Mouse (Mus musculus) neural tube, embryonic 10.5 days (tissue): ENCODE data around the gene Ccm2l.

Source experiments
- DNase-seq: peaks from one replicate; pipeline ENCODE4 v3.0.0-alpha.2; 2017; ENCODE audit warnings: low spot score; ENCODE audit errors: extremely low spot score

Gene Ccm2l

DNA sequence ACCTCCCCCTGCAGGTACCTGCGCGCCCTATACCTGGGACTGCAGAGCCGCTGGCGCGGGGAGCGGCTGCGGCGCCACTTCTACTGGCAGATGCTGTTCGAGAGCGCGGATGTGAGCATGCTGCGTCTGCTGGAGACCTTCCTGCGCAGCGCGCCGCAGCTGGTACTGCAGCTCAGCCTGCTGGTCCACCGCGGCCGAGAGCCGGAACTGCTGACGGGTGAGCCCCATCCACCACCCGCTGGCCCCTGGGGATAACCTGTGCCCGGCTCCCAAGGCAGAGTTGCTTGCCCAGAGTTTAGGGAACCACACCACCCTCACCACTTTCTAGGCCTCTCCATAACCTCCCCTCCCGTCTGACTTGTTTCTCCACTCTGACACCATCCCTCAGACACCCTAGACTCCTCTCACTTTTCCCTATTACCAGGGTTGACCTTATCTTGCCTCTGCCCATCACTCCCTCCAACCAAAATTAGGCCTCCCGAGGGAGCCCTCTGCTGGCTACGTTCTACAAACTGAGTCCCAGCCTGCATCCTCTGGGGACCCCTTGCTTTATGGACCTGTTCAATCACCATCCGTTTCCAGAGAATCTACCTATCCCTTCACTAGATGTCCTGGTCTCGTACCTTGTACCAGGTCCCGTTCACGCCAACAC lies 12.9 kb upstream of the Ccm2l start:
- DNase-seq = no peak

DNA sequence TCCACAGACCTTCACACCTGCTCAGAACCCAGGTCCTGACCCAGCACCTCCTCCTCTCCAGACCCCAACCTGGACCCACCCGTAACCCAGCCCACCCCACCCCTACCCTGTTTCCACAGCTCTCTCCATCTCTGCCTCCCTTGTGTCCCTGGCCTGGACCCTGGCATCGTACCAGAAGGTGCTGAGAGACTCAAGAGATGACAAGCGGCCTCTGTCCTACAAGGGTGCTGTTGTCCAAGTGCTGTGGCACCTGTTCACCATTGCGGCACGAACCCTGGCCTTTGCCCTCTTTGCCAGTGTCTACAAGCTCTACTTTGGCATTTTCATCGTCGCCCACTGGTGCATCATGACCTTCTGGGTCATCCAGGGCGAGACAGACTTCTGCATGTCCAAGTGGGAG lies 11.9 kb upstream of the Ccm2l start:
- no peak for DNase-seq

- DNase-seq = no peak
Observed at GRCm38 (mm10) chr2:153055270-153055920, 10.4 kb upstream of the Ccm2l start.

DNA sequence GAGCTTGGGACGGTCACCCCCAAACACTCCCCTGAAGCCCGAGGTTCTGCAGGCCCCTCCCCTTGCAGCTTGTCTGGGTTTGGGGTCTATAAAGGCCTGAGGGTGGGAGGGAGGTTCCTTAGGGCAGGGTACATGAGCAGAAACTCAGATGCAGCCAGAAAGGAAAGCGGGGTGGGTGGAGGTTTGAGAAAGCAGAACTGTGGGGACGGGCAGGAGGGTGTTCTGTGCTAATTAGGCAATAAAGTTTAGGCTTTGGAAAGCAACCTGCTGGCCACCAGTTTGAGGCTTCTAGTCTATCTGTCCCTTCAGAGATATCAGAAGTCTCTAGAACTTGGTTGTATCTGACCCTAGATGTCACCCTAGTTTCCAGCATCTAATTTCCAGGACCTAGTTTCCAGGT lies 7.4 kb upstream of the Ccm2l start:
- DNase-seq = no peak

DNA sequence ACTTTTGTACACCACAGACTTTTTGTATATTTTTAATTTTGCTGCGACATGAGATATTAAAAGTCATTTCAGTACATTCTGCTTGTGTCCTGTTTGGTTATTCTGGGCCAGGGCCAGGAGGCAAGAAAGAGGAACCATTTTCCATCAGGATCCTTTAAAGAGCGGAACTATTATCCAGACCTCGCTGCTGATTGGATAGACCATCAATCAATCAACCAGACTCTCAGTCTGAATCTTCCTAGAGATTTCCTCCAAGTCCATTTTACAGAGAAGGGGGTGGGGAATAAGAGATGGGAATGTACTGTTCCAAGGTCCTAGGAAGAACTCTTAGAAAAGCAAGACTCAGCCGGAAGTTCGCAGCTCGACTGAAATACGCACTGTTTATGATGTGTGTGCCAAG lies 5.5 kb upstream of the Ccm2l start:
- no peak for DNase-seq

GRCm38 (mm10) chr2:153063394-153063793 lies 2.4 kb upstream of the Ccm2l start:
- DNase-seq = no peak

DNA sequence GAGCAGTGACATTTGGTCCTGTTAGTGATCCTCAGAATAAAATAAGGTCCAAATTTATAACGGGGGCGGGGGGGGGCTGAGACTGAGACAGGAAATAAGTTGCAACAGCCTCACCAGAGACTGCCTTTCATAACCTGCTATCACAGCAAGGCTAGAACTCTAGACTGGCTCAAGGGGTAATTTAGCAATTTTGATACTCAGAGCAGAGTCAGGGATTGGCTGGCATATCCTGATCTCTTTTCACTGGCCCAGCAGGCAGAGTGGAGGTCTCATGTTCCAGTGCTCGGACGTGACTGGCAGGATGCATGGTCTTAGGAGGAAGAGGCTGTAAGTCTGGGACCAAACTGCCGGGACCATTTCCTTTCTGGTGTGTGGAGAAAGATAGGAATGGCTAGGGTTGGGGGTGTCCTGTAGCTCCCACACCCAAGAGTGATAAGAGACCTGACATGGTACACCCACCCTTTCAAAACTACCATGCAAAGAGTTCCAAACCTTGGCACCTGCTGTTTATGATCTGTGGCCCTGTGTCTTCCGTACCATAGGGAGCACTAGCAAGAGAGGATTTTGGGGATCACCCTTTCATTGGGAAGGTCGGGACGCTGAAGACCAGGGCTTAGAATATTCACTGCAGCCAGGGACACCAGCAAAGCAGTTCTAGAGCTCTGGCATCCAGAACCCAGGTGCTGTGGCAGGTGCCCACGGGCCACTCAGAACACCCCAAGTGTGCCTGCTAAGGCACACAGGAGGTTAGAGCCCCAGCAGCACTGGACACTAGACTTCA lies 1.4 kb upstream of the Ccm2l start:
- no peak for DNase-seq

DNA sequence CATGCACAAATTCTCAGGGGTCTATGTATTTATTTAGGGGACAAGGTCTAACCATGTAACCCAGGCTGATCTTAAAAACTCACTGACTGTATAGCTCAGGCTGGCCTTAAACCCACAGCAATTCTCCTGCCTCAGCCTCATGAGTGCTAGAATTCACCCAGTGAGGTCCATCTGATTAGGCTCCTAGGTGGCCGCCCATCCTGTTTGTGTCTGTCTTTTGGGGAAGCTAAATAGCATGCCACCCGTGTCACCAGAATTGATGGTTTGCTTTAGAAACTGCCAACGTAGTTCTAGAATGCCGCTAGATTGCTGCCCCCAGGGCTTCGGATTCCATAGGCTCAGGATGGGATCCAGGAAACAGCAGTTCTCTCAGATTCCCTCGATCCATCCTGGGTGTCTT lies 1.2 kb downstream of the Ccm2l start:
- DNase-seq = no peak

GRCm38 (mm10) chr2:153070762-153071490 lies 5.2 kb downstream of the Ccm2l start:
- DNase-seq = peak; percentile 37

- peak; percentile 40 for DNase-seq
Observed at GRCm38 (mm10) chr2:153071491-153072184, 5.9 kb downstream of the Ccm2l start.

DNA sequence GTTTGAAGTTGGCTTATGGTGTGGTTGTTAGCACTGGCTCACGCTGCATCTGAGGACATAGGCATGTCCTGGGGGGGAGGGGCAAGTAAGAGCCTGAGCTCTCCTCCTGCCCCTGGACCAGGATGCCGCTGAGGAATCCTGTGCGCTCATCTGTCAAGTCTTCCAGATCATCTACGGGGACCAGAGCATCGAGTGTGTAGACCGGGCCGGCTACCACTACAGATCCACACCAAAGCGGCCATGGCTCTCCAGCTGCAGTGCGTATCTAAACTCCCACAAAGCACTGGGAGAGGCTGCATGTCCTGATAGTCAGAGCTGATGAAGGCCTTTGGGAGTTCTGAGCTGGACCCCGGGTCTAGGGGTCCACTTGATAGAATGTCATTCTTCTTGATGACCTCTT lies 8.9 kb downstream of the Ccm2l start:
- no peak for DNase-seq

GRCm38 (mm10) chr2:153075961-153076360 lies 10.2 kb downstream of the Ccm2l start:
- no peak for DNase-seq

DNA sequence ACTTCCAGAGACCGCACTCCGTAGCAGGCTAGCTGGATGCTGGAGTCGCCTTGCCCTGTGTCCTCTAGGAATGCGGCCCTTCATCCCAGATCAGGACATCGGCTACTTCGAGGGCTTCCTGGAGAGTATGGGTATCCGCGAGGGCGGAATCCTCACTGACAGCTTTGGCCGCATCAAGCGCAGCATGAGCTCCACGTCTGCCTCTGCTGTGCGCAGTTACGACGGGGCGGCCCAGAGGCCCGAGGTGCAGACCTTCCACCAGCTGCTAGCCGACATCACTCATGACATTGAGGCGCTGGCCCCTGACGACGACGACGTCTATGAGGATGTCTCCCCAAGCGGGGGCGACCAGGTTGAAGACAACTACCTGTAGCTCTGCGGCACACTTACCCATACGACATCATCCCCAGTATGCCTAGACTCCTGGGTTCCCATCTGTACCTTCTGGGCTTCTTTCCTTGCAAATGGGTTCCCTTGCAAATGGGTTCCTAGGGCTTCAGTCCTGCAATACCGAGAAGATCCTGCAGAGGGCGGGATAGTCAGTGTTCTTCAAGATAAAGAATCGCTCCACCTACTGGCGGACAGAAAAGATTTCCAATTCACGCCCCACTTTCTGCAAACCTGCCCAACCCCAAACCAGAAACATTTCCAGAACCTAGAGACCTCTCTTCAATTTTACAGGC lies 15.2 kb downstream of the Ccm2l start:
- DNase-seq = peak; percentile 93

DNA sequence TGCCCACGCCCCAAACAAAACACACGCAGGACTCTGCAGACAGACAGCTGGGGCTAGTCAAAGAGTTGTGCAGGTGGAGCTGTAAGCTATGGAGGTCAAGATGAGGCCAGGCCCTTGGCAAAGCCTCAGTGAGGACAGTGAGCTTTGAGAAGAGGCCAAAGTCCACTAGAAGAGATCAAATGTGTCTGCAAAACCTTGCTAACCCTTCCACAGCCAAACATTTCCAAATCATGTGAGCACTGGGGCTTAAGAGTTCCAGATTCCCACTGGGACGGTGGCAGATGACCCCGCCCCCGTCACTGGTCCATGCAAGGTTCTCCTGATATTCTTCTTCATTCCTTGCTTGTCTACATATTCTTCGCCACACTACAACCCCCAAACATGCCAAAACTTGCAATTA lies 16.1 kb downstream of the Ccm2l start:
- no peak for DNase-seq

- DNase-seq = no peak
Observed at GRCm38 (mm10) chr2:153083275-153083674, 17.5 kb downstream of the Ccm2l start.

DNA sequence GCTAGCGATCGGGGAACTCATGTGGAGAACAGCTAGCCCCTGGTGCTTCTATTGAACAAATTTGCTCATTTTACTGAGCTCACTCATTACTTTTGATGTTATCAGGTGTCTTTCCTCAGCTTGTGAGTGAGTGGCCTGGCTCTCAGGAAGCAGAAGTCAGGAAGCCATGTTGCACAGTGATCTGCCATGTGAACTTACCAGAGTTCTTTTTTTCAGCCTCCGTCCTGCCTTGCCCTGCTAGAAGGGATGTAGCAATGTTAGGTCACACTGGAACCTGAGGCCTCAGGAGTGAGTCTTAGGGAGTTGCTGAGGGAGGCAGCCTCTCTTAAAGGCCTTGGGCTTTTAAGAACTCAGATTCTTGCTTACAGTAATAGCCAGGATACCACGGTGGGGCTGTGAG lies 18.1 kb downstream of the Ccm2l start:
- DNase-seq = no peak

GRCm38 (mm10) chr2:153084261-153084976 lies 18.7 kb downstream of the Ccm2l start:
- DNase-seq = no peak

DNA sequence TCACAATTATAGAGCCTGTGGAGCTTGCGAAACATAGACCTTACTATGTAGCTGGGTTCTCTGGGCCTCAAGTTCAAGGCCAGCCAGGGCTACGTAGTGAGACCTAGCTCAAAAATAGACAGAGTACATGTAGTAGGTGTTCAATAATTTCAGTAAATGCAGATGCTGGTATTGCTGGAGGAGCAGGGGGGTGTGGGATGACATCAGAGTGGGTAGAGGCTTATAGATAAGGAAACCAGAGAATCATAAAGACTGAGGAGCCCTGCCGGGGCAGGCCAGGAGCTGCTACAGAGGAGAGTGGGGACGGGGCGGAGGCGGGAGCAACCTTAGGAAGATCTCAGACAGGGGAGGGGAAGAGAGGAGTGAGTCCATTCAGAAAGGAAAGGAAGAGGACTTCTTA lies 19.8 kb downstream of the Ccm2l start:
- no peak for DNase-seq

DNA sequence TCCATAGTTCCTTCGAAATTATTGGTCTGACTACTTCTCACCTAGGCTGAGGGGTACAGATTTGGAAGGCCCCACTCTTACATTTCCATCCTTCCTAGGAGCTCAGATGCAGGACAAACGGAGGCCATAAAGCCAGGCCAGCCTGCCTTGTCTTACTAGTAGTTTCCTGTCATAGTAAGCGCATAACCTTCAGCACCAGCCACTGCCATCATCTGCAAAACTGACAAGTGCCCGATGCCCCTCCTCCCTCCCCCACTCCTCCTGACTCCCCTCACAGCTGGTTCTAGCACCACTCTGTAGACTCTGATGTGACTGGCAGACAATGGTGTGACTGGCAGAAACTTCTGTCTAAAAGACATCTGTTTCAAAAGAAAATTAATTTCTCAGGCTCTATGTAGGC lies 20.4 kb downstream of the Ccm2l start:
- no peak for DNase-seq

- DNase-seq = no peak
Observed at GRCm38 (mm10) chr2:153087091-153087490, 21.3 kb downstream of the Ccm2l start.
